Mouse (Mus musculus) ES-E14 (cell line): ENCODE measurements around the gene Npepps. TPM values are rescaled to one million over a fixed set of nuclear protein-coding genes. Genes with fewer than 3 reads are reported as not detected.

Experiments used
- DNase-seq: peaks from one replicate; pipeline ENCODE4 v3.0.0-alpha.2; 2013; ENCODE audit warnings: low read depth, low spot score
- H3K27ac ChIP-seq: 2 replicates; pipeline ENCODE4 v1.5.1; 2012; ENCODE audit warnings: low read depth, mild to moderate bottlenecking, low read length, moderate library complexity, mixed read lengths; ENCODE audit not compliant: poor library complexity, insufficient read depth, severe bottlenecking
- H3K36me3 ChIP-seq: 2 replicates; pipeline ENCODE4 v1.6.1; 2012; ENCODE audit warnings: mild to moderate bottlenecking, low read length, moderate library complexity, mixed read lengths; ENCODE audit not compliant: control insufficient read depth, poor library complexity, insufficient read depth, severe bottlenecking
- H3K4me1 ChIP-seq, 2 experiments: fragments of 150-350 bp in 1 of 2; sonication (generic) in 1 of 2; 2 replicates each; pipeline ENCODE4 v1.6.1; 2012; ENCODE audit warnings: low read length in 2 of 2, mild to moderate bottlenecking in 1 of 2, mixed read lengths in 1 of 2; ENCODE audit not compliant: control insufficient read depth in 2 of 2, insufficient read depth in 2 of 2, poor library complexity in 1 of 2
- H3K4me3 ChIP-seq, 2 experiments: fragments of 150-350 bp in 1 of 2; sonication (generic) in 1 of 2; 2 replicates each; pipeline ENCODE4 v1.5.1; 2012; ENCODE audit warnings: low read length in 2 of 2, low read depth in 1 of 2, mild to moderate bottlenecking in 1 of 2, mixed read lengths in 1 of 2; ENCODE audit not compliant: insufficient read depth in 1 of 2, poor library complexity in 1 of 2, severe bottlenecking in 1 of 2
- H3K9ac ChIP-seq: 2 replicates; pipeline ENCODE4 v1.6.1; 2012; ENCODE audit warnings: low read depth, mild to moderate bottlenecking, low read length, mixed read lengths; ENCODE audit not compliant: poor library complexity, insufficient read depth, severe bottlenecking
- H3K9me3 ChIP-seq: fragments of 150-350 bp; sonication (generic); 2 replicates; pipeline ENCODE4 v1.6.1; 2012; ENCODE audit warnings: low read depth, mild to moderate bottlenecking, low read length; ENCODE audit not compliant: control insufficient read depth, insufficient read depth
- CHD2 ChIP-seq: IDR thresholded peaks from 2 replicates; pipeline ENCODE4 v1.6.1; 2014; ENCODE audit warnings: mild to moderate bottlenecking, low read depth, low read length, inconsistent platforms
- HCFC1 ChIP-seq: IDR thresholded peaks from 2 replicates; pipeline ENCODE4 v1.6.1; 2012; ENCODE audit warnings: low read length, inconsistent platforms, borderline replicate concordance; ENCODE audit not compliant: insufficient read depth
- MAFK ChIP-seq: IDR thresholded peaks from 2 replicates; pipeline ENCODE4 v1.6.1; 2014; ENCODE audit warnings: mild to moderate bottlenecking, low read depth, low read length, inconsistent platforms; ENCODE audit not compliant: insufficient read depth
- ZC3H11A ChIP-seq: IDR thresholded peaks from 2 replicates; pipeline ENCODE4 v1.6.1; 2012; ENCODE audit warnings: low read depth, mild to moderate bottlenecking, inconsistent platforms, low read length, borderline replicate concordance
- ZNF384 ChIP-seq: IDR thresholded peaks from 2 replicates; pipeline ENCODE4 v1.6.1; 2012; ENCODE audit warnings: low read depth, low read length, inconsistent platforms
- in situ Hi-C, 2 experiments: fragments of 600-800 bp; cut with MboI; formaldehyde crosslinking; loops; one replicate each; pipeline ENCODE4 v1.15.1; 2025; ENCODE audit warnings: low sequenced_read_pairs in 2 of 2, inconsistent platforms in 1 of 2; ENCODE audit not compliant: unreplicated experiment in 2 of 2
- total RNA-seq: library from RNA; depleted of rRNA; stranded (reverse); fragments of 300-350 nt; gene quantifications from 2 replicates; pipeline ENCODE4 v1.2.3, GENCODE M21; 2012

Npepps gene
- total RNA-seq, 1 experiment: 86.1 TPM

- TF ChIP-seq MAFK: no peak
- TF ChIP-seq ZC3H11A: no peak
- no peak for TF ChIP-seq ZNF384
- TF ChIP-seq CHD2: no peak
- no peak for TF ChIP-seq HCFC1
- Histone ChIP-seq H3K4me1 (peaks cover 19 to 25% of the 10 kb centered on the region in 2 experiments), H3K9me3 (no peaks in the 10 kb centered on the region), H3K27ac (peak overlapping the region; percentile 35), H3K9ac (no peak overlapping the region), H3K4me3 (no peak overlapping the region), H3K36me3 (no peaks in the 10 kb centered on the region)
- no peak for DNase-seq
- in situ Hi-C loops: no loop called here
Measured at GRCm38 (mm10) chr11:97289276-97290230, 9.1 kb upstream of the Npepps start.

GRCm38 (mm10) chr11:97287643-97288042 is 7.2 kb upstream of the Npepps start:
- Histone ChIP-seq H3K4me3 (no peak overlapping the region), H3K27ac (peak overlapping the region; percentile 80; the same call in 1 of the 2 replicates), H3K36me3 (no peaks in the 10 kb centered on the region), H3K4me1 (peaks cover 18 to 23% of the 10 kb centered on the region in 2 experiments), H3K9ac (0 out of 2 replicates have a peak overlapping the region, but pooled peaks have one; percentile 14), H3K9me3 (no peaks in the 10 kb centered on the region)
- TF ChIP-seq ZNF384: peak; percentile 91; the same call in 1 of the 2 replicates
- TF ChIP-seq CHD2: no peak
- no peak for TF ChIP-seq ZC3H11A
- TF ChIP-seq HCFC1: no peak
- in situ Hi-C loops: no loop called here
- no peak for DNase-seq

GRCm38 (mm10) chr11:97286973-97287372 is 6.5 kb upstream of the Npepps start:
- Histone ChIP-seq H3K9me3 (no peaks in the 10 kb centered on the region), H3K27ac (peak overlapping the region; percentile 80; the same call in 1 of the 2 replicates)
- in situ Hi-C loops: no loop called here

GRCm38 (mm10) chr11:97285852-97286775 is 5.7 kb upstream of the Npepps start:
- Histone ChIP-seq H3K9ac (no peak overlapping the region), H3K9me3 (no peaks in the 10 kb centered on the region), H3K27ac (peak overlapping the region; percentile 47; the same call in 1 of the 2 replicates), H3K36me3 (no peaks in the 10 kb centered on the region), H3K4me1 (peaks cover 18 to 23% of the 10 kb centered on the region in 2 experiments), H3K4me3 (no peak overlapping the region)
- in situ Hi-C loops: no loop called here
- DNase-seq: no peak
- TF ChIP-seq CHD2: no peak
- no peak for TF ChIP-seq ZC3H11A
- TF ChIP-seq HCFC1: no peak
- TF ChIP-seq ZNF384: peak; percentile 56; the same call in 1 of the 2 replicates

More at GRCm38 (mm10) chr11:97286973-97287372, 6.5 kb upstream of the Npepps start:
- Histone ChIP-seq H3K4me3 (peak overlapping the region in 1 of 2 experiments; percentile 28; a peak in 1 of 4 replicates), H3K9ac (peak overlapping the region; percentile 14; the same call in 1 of the 2 replicates), H3K36me3 (no peaks in the 10 kb centered on the region), H3K4me1 (peaks cover 16 to 23% of the 10 kb centered on the region in 2 experiments)
- no peak for DNase-seq
- TF ChIP-seq ZNF384 (no peak), HCFC1 (no peak), ZC3H11A (no peak), CHD2 (no peak), MAFK (no peak)
